Mouse (Mus musculus): ENCODE data around the gene Sf3a1.

GRCm38 (mm10) chr11:4113496-4113895, 46.7 kb upstream of the Sf3a1 start:
- TF ChIP-seq CTCF (IDR thresholded peaks at IDR 0.05; ENCODE audit: low read depth, low read length) (no peak), POLR2A (IDR thresholded peaks at IDR 0.05; ENCODE audit: borderline replicate concordance, low read depth, low read length) (no peak)
